Mouse (Mus musculus) heart, adult 9 months (tissue): ENCODE results near the gene Txlng.

Experiments
- DNase-seq, 2 experiments: peaks; one replicate each; pipeline ENCODE4 v3.0.0; 2022; ENCODE audit warnings: low spot score in 2 of 2

Txlng gene

GRCm38 (mm10) chrX:162760115-162760942, 68.9 kb downstream of the Txlng start, which contains the start of gene Rbbp7:
Rbbp7 (plus strand) TSS chrX:162760402.
- DNase-seq, result peak; percentile 90 to 91

- DNase-seq, result peak in 1 of 2 experiments; percentile 13
Measured at GRCm38 (mm10) chrX:162759251-162760114, 69.8 kb downstream of the Txlng start.

- DNase-seq, result no peak
Measured at GRCm38 (mm10) chrX:162756058-162756457, 73.2 kb downstream of the Txlng start.

- no peak for DNase-seq
Measured at GRCm38 (mm10) chrX:162754314-162754713, 74.9 kb downstream of the Txlng start.

- no peak for DNase-seq
Measured at GRCm38 (mm10) chrX:162752418-162752817, 76.8 kb downstream of the Txlng start.

- no peak for DNase-seq
Measured at GRCm38 (mm10) chrX:162748696-162749420, 80.4 kb downstream of the Txlng start.

- no peak for DNase-seq
Measured at GRCm38 (mm10) chrX:162736140-162736659, 93.1 kb downstream of the Txlng start.

- peak; percentile 58 to 69 for DNase-seq
Measured at GRCm38 (mm10) chrX:162734997-162735929, 94.0 kb downstream of the Txlng start.

GRCm38 (mm10) chrX:162730031-162730430, 99.2 kb downstream of the Txlng start:
- no peak for DNase-seq
